Mouse (Mus musculus): ENCODE measurements around the gene Irf8.

DNA sequence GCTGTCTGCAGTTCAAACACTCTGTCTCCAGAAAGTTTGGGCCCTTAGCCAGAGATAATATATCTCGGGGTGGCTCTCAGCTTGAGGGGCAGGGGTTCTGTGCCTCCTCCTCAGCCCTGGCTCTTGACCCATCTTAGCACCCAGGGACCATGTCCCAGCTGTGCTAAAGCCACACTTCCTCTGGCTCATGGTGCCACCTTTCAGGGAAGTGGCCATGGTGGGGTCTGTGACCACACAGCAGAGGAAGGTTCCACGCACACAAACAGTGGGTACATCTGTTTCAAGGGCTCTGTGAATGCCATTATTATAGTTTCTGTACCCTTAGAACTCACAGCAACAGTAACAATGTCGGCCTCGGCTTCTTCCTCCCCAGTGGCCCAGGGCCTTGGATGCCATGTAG is 47.6 kb downstream of the Irf8 start:
- TF ChIP-seq CTCF (IDR thresholded peaks at IDR 0.05; ENCODE audit: low read depth, low read length): no peak
- TF ChIP-seq POLR2A (IDR thresholded peaks at IDR 0.05; ENCODE audit: extremely low read depth, insufficient read depth, low read length): no peak

Measured in liver, adult 2 months (tissue).